Mouse (Mus musculus) midbrain, embryonic 13.5 days (tissue): ENCODE measurements around the gene Mipep. TPM values are rescaled to one million over a fixed set of nuclear protein-coding genes. Genes with fewer than 3 reads are reported as not detected.

Source experiments
- ATAC-seq: fragments of 200-750 bp; cut with Nextera tagmentation; 2 replicates; pipeline ENCODE4 v1.8.0; 2017; ENCODE audit warnings: mild to moderate bottlenecking, moderate TSS enrichment, moderate library complexity
- H3K27ac ChIP-seq: fragments of 300-500 bp; sonication (generic); 2 replicates; pipeline ENCODE4 v1.5.1; 2015; ENCODE audit warnings: inconsistent platforms, mild to moderate bottlenecking, moderate library complexity
- H3K27me3 ChIP-seq: fragments of 300-500 bp; sonication (generic); 2 replicates; pipeline ENCODE4 v1.6.1; 2015; ENCODE audit warnings: mild to moderate bottlenecking, inconsistent platforms
- H3K36me3 ChIP-seq: fragments of 300-500 bp; sonication (generic); 2 replicates; pipeline ENCODE4 v1.6.1; 2015; ENCODE audit warnings: mild to moderate bottlenecking, inconsistent platforms
- H3K4me1 ChIP-seq: fragments of 300-500 bp; sonication (generic); replicated peaks from 2 replicates; pipeline ENCODE4 v1.6.1; 2015; ENCODE audit warnings: inconsistent platforms
- H3K4me2 ChIP-seq: fragments of 300-500 bp; sonication (generic); replicated peaks from 2 replicates; pipeline ENCODE4 v1.6.1; 2015; ENCODE audit warnings: moderate library complexity, mild to moderate bottlenecking, inconsistent platforms
- H3K4me3 ChIP-seq: fragments of 300-500 bp; sonication (generic); replicated peaks from 2 replicates; pipeline ENCODE4 v1.5.1; 2015; ENCODE audit warnings: mild to moderate bottlenecking, inconsistent platforms
- H3K9ac ChIP-seq: fragments of 300-500 bp; sonication (generic); replicated peaks from 2 replicates; pipeline ENCODE4 v1.6.1; 2015; ENCODE audit warnings: mild to moderate bottlenecking, inconsistent platforms
- H3K9me3 ChIP-seq: fragments of 300-500 bp; sonication (generic); 2 replicates; pipeline ENCODE4 v1.6.1; 2016; ENCODE audit warnings: mild to moderate bottlenecking, inconsistent platforms
- WGBS: fragments of 180-500 bp; shearing (Covaris S2); methylation state at CpG from one replicate; pipeline ENCODE4 v1.1.7; 2015; 5-methylcytosine and 5-hydroxymethylcytosine counted together
- polyA plus RNA-seq: library from polyadenylated mRNA; unstranded; fragments of >200 nt; fragmentation: Nextera tagmentation; extraction: Ambion mirVana; gene quantifications from 2 replicates; pipeline ENCODE4 v1.2.1, GENCODE M21; 2015

The Mipep gene
- polyA plus RNA-seq, 1 experiment from 2014 or later, result 18.1 TPM

DNA sequence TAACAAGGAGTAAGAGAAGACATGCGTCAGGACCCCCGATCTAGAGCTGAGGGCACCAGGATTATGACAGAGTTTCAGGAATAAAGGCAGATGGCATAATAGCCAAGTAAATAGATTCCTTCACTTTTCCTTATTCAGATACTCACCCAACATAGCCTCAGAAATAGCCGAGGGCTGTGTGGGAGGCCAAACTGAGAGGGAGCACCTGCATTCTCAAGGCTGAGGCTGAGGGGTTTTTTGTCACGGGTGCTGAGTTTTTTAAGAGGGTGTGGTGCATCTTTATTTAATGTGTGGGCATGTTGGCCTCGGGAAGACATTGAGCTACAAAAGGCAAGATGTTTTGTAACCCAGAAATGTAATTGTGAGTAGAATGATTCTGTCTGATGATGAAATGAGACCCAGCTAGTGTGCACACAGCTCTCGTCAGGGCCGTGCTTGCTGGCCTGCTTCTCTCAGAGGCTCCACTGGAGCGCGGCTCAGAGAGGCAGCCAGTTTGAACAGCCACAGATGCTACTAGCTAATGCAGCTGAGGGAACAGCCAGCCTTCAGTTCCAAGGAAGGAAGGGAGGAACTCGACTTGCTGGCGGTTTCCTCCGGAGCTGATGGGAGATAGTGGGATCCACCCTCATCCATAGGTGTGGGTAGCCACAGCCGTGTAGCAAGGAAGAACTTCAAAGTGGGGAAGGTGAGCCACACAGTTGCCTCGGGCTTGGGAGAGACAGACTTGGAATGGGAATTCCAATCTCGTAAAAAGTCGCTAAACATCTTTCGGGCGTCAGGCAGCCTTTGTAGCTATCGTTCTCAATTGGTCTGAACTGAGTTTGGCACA is 111.0 kb downstream of the Mipep start:
- Histone ChIP-seq H3K27me3 (no peaks in the 10 kb centered on the region), H3K36me3 (no peaks in the 10 kb centered on the region), H3K9ac (no peak overlapping the region), H3K4me2 (no peak overlapping the region), H3K9me3 (no peaks in the 10 kb centered on the region), H3K4me1 (no peaks in the 10 kb centered on the region), H3K27ac (no peak overlapping the region), H3K4me3 (no peak overlapping the region)
- 70% methylated on average over 19 of the region's 19 CpGs for WGBS
- no peak for ATAC-seq

DNA sequence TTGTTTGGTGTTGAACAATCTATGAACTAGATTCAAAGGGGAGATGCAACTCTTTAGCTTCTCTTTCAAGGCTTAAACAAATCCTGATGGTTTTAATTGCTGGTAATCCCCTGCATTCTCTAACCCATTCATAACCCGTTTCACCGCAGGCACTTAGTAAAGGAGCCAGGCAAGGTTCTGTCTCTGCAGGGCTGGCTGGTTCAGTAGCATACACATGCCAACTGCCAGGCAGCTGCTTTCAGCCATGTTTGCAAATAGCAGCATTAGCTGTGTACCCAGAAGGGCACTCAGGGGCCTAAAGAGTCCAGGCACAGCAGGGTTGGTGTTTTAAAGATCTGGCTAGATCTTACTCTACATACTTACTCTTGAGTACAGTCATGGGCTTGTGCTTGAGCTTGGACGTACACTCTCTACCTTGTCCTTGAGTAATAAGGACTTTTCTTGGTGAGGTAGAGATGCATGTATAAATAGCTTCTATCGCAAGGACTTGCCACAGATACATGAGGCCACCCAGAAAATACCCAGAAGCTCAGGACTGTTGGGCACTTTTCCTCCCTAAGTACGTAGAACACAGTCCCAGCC is 113.8 kb downstream of the Mipep start:
- H3K27me3 ChIP-seq, result no peaks in the 10 kb centered on the region
- H3K27ac ChIP-seq, result no peak overlapping the region
- H3K4me2 ChIP-seq, result no peak overlapping the region
- no peaks in the 10 kb centered on the region for H3K9me3 ChIP-seq
- no peaks in the 10 kb centered on the region for H3K4me1 ChIP-seq
- no peak overlapping the region for H3K9ac ChIP-seq
- WGBS, result 73% methylated on average over 5 of the region's 5 CpGs
- H3K4me3 ChIP-seq, result no peak overlapping the region
- no peaks in the 10 kb centered on the region for H3K36me3 ChIP-seq
- no peak for ATAC-seq

DNA sequence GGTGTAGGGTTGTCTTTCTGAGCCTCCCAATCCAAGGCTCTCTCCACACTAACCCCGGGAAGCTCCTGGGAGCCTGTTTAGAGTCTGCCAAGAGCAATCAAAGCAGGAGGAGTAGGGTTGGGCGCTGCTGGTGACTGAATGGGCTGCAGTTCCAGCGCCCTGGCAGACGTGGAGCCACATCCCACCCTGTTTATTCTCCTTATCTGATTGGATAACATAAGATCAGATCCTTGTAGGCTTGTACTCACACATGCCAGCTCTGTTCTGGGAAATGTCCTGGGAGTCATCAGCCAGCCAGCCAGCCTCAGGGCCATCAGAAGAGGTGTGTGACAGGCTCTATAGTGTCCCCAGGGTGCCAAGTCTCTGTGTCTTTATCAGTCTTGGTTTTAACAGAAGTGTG is 120.1 kb downstream of the Mipep start:
- no peaks in the 10 kb centered on the region for H3K27me3 ChIP-seq
- 0 out of 2 replicates have a peak, but pooled peaks cover 11% of the 10 kb centered on the region for H3K36me3 ChIP-seq
- no peaks in the 10 kb centered on the region for H3K4me1 ChIP-seq
- ATAC-seq, result no peak
- no peaks in the 10 kb centered on the region for H3K9me3 ChIP-seq
- no peak overlapping the region for H3K9ac ChIP-seq
- no peak overlapping the region for H3K4me2 ChIP-seq
- H3K4me3 ChIP-seq, result no peak overlapping the region
- H3K27ac ChIP-seq, result no peak overlapping the region
- 75% methylated on average over 4 of the region's 4 CpGs for WGBS

DNA sequence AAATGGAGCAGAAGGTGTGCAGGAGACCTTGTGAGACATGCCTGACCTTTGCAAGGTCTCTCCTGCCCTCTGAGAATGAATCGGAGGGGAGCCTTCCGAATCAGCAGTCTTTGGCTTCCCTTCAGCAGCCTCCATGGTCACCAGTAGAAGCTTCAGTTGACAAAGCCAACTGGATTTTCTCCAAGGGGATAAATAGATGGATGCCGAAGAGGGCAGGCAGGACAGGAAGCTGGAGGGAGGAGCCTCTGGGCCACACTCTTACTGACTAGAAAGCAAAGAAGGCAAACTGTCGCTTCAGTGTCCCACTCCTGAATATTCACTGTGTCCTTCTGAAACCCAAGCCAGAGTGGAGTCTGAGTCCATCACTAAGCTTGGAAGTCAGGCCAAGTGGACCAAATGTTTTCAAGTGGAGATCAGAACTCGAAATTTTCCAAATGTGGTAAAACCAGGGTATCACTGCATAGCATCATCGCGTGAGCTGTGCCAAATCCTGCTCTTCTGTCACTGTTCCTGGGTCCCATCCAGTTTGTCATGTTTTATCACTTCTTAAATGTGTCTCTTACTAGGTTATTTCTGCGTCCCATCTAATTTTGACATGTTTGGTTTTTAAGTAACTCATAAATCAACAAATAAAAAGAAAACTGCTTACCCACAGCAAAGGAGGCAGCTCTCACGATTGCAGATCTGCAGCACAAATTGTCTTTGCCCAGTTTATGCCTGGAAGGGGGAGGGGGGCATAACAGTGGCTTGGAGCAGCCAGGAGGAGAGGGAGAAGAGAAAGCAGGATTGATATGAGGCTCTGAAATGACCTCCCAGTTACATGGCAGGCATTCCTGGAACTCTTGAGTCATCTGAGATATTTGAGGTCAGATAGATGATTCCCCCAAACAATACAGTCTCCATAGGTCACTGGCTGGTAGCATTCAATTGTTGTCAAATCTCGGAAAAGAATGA is 122.3 kb downstream of the Mipep start:
- Histone ChIP-seq H3K4me2 (no peak overlapping the region), H3K4me3 (no peak overlapping the region), H3K27me3 (no peaks in the 10 kb centered on the region), H3K27ac (no peak overlapping the region), H3K9me3 (no peaks in the 10 kb centered on the region), H3K36me3 (0 out of 2 replicates have a peak, but pooled peaks cover 11% of the 10 kb centered on the region), H3K4me1 (no peaks in the 10 kb centered on the region), H3K9ac (no peak overlapping the region)
- no peak for ATAC-seq
- 90% methylated on average over 10 of the region's 10 CpGs for WGBS

DNA sequence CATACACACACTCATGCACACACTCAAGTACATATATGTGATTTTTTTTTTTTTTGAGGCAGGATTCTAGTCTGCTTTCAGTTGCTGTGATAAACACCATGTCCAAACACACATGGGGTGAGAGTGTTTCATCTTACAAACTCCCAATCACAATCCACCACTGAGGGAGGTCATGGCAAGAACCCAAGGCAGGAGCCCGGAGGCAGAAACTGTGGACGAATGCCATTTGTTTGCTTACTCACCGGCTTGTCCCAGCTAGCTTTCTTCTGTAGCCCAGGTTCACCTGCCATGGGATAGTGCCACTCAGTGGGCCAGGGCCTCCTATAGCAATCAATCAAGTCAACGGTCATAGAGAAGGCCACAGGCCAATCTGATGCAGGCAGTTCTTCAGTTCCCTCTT is 125.0 kb downstream of the Mipep start:
- Histone ChIP-seq H3K4me1 (peaks cover 14% of the 10 kb centered on the region), H3K9me3 (no peaks in the 10 kb centered on the region), H3K36me3 (0 out of 2 replicates have a peak, but pooled peaks cover 5% of the 10 kb centered on the region), H3K27ac (no peak overlapping the region), H3K9ac (no peak overlapping the region), H3K4me2 (no peak overlapping the region), H3K27me3 (no peaks in the 10 kb centered on the region), H3K4me3 (no peak overlapping the region)
- 95% methylated on average over 4 of the region's 4 CpGs for WGBS
- ATAC-seq, result no peak

DNA sequence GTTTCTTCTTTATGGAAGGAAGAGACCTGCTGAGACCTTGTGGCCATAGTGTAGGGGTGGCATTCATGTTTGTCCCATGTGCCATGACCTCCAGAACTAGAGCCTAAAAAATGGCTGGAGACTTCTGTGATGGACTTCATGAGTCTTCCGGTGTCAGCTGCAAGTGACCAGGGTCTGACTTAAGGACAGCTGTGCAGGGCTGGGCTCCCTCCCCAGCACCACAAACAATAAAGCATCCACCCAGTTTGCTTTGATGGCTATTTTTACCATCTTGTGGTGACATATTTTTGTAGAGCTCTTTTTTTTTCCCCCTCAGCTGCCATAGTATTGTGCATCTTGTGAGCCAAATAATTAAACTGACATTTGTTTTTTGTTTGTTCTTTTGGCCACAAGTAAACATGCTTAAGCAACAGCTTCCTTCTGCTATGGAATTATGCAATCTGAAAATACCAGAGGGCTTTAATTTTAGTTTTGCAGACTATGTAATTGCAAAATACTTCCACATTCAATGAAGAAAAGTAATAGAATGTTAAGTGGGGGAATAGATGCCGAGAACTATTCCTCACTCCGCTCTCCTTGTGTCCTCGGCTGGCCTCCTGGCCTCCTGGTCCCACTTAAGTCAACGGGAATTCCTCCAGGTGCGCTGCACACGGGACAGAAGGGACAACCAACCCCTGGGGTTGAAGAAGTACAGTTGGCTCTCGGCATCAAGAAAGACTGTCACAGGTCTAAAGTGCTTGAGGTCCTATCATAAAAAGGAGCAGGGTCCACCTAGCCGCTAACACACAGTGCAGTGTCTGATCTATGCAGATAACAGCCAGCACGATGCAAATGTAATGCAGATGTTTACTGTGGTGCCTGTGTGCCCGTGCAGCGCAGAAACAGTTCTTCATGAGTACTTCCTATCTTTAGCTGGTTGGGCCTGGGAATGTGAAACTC is 126.4 kb downstream of the Mipep start:
- H3K4me1 ChIP-seq, result peaks cover 14% of the 10 kb centered on the region
- H3K27ac ChIP-seq, result no peak overlapping the region
- H3K9me3 ChIP-seq, result no peaks in the 10 kb centered on the region
- H3K4me2 ChIP-seq, result no peak overlapping the region
- no peaks in the 10 kb centered on the region for H3K36me3 ChIP-seq
- no peak overlapping the region for H3K4me3 ChIP-seq
- ATAC-seq, result no peak
- 87% methylated on average over 12 of the region's 12 CpGs for WGBS
- H3K9ac ChIP-seq, result no peak overlapping the region
- H3K27me3 ChIP-seq, result no peaks in the 10 kb centered on the region

DNA sequence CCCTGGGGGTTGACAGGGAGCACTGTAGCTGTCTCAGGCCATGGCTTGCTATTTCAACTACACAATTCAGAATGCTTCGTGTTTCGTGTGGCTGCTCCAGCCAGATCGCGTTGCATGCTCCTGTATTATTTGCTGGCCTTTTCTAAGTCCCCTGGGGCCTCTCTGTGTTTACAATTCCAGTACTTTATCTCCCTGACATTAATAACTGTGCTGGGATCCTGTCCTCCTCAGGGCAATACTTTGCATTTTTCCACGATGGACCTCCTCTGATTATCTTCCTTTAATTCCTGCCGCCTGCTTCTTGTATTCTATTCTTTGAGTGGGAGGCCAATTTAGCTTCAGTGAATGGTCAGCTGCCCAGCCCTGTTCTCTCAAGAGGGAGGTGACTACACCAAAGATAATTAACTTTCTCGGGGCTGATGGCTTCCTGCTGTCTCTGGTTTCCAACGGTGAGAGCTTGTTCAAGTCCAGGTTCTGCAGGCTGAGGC is 128.7 kb downstream of the Mipep start:
- Histone ChIP-seq H3K27me3 (no peaks in the 10 kb centered on the region), H3K4me2 (no peak overlapping the region), H3K9ac (no peak overlapping the region), H3K27ac (no peak overlapping the region), H3K9me3 (no peaks in the 10 kb centered on the region), H3K4me1 (peaks cover 17% of the 10 kb centered on the region), H3K4me3 (no peak overlapping the region), H3K36me3 (no peaks in the 10 kb centered on the region)
- 10% methylated on average over 8 of the region's 8 CpGs for WGBS
- 0 out of 2 replicates have a peak, but pooled peaks have one; percentile 14 for ATAC-seq

DNA sequence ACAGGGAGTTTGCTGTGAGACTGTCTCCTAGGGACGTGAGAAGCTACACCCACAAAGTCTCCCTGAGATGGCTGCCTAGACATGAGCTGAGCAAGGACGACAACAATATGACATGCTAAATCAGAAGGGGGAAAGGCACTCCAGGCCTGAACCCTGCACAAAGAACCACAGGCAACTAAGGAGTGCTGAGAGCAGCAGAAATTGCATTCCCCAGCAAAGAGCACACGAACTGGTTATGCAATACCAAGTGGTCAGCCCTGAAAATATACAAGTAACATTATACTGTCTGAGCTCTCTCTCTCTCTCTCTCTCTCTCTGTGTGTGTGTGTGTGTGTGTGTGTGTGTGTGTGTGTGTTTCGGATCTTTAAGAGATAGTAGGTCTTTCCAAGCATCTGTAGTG is 132.3 kb downstream of the Mipep start:
- no peak for ATAC-seq
- Histone ChIP-seq H3K4me1 (peaks cover 17% of the 10 kb centered on the region), H3K27ac (no peak overlapping the region), H3K9me3 (no peaks in the 10 kb centered on the region), H3K4me3 (no peak overlapping the region), H3K9ac (no peak overlapping the region), H3K4me2 (no peak overlapping the region), H3K36me3 (no peaks in the 10 kb centered on the region), H3K27me3 (no peaks in the 10 kb centered on the region)
- WGBS, result 56% methylated on average over 4 of the region's 4 CpGs

DNA sequence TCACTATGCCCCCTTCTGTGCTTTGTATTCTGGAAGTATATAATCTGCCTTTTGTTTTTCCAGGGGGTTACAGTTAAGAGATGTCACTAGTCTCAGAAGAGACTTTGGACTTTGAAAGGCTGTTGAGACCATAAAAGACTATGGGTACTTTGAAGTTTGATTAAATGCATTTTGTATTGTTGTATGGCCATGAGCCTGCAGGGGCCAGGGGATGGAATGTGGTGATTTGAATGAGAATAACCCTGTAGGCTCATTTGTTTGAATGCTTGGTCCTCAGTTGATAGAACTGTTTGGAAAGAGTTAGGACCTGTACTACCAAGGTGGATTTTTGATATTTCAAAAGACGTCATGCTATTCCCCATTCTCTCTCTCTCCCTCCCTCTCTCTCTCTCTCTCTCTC is 141.6 kb downstream of the Mipep start:
- 24% methylated on average over 1 of the region's 1 CpGs for WGBS
- no peak for ATAC-seq

DNA sequence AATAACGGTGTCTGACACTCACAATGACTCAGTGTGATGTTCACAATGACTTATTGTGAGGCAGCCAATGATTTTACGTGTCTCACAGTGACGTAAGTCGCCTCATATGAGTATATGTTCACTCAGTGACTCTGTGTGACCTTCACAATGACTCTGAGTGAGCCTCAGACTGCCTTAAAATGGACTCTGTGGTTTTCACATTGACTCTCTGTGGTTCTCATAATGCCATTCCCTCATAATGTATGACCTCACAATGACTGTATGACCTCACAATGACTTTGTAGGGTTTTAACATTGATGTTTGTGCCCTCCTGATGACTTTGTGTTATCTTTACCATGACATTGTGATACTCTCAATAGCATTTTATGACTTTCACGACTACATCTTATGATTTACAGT is 151.3 kb downstream of the Mipep start:
- no peak overlapping the region for H3K4me2 ChIP-seq
- H3K27me3 ChIP-seq, result no peaks in the 10 kb centered on the region
- no peaks in the 10 kb centered on the region for H3K36me3 ChIP-seq
- no peak overlapping the region for H3K4me3 ChIP-seq
- no peak overlapping the region for H3K27ac ChIP-seq
- WGBS, result 85% methylated on average over 5 of the region's 5 CpGs
- H3K9ac ChIP-seq, result no peak overlapping the region
- no peaks in the 10 kb centered on the region for H3K4me1 ChIP-seq
- ATAC-seq, result no peak
- no peaks in the 10 kb centered on the region for H3K9me3 ChIP-seq

More for the DNA sequence above, 141.6 kb downstream of the Mipep start:
- H3K27ac ChIP-seq, result no peak overlapping the region
- no peak overlapping the region for H3K4me3 ChIP-seq
- H3K9me3 ChIP-seq, result no peaks in the 10 kb centered on the region
- no peak overlapping the region for H3K9ac ChIP-seq
- no peaks in the 10 kb centered on the region for H3K27me3 ChIP-seq
- H3K36me3 ChIP-seq, result no peaks in the 10 kb centered on the region
- H3K4me1 ChIP-seq, result peaks cover 19% of the 10 kb centered on the region
- no peak overlapping the region for H3K4me2 ChIP-seq

DNA sequence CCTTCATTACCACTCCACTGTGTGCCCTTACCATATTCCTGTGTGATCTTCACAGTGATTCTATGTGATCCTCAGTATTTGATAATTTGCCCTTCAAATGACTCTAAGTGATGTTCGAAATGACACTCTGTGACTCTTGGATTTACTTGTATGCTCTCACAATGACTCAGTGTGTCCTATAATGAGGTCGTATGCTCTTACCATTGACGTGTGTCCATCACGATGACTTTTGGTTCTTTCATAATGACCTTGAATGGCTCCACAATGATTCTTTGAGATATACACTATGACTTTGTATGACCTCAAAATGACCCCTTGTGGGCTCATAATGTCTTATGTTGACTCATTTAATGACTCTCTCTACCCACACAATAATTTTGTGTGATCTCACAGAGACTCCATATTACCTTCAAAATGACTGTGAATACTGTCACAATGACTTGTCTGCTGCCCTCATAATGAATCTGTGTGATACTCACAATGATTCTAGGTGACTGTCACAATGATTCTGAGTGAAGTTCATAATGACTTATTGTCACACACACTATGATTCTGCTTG is 153.2 kb downstream of the Mipep start:
- Histone ChIP-seq H3K4me1 (no peaks in the 10 kb centered on the region), H3K27ac (no peak overlapping the region), H3K36me3 (no peaks in the 10 kb centered on the region), H3K27me3 (no peaks in the 10 kb centered on the region), H3K9ac (no peak overlapping the region), H3K4me2 (no peak overlapping the region), H3K9me3 (no peaks in the 10 kb centered on the region), H3K4me3 (no peak overlapping the region)
- ATAC-seq, result no peak
- 93% methylated on average over 4 of the region's 4 CpGs for WGBS
